ENCODE assay signal across 8 mouse cellular contexts in genomic region chr10:15300199-15301085, GRCm38 (mm10).
DNase-seq lines count a peak whose midpoint lies in the region; ATAC-seq and TF ChIP-seq lines count a peak whose summit lies in the region.

No protein-coding gene starts in this region.

- no peaks in the 10 kb centered on the region for H3K36me3 ChIP-seq in E14TG2a.4 (ENCODE audit: insufficient read depth, low read length)
- no peaks in the 10 kb centered on the region for H3K36me3 ChIP-seq in forebrain, embryonic 11.5 days (ENCODE audit: control insufficient read depth, insufficient read depth, low read length)
- no peaks in the 10 kb centered on the region for H3K36me3 ChIP-seq in liver, embryonic 15.5 days (replicated peaks)
- no peaks in the 10 kb centered on the region for H3K36me3 ChIP-seq in neural tube, embryonic 11.5 days (ENCODE audit: control insufficient read depth, insufficient read depth, low read length)
- H3K36me3 ChIP-seq in stomach, embryonic 16.5 days (ENCODE audit: control insufficient read depth, insufficient read depth, low read length) = no peaks in the 10 kb centered on the region

- peaks cover 4% of the 10 kb centered on the region; the same call in 1 of the 2 replicates for H3K4me1 ChIP-seq in E14TG2a.4 (replicated peaks; ENCODE audit: low read depth, low read length)
- H3K4me1 ChIP-seq in forebrain, embryonic 11.5 days (replicated peaks; ENCODE audit: control insufficient read depth, insufficient read depth, low read length) = no peaks in the 10 kb centered on the region; the same call in 1 of the 2 replicates
- no peaks in the 10 kb centered on the region for H3K4me1 ChIP-seq in liver, embryonic 15.5 days (replicated peaks)
- H3K4me1 ChIP-seq in neural tube, embryonic 11.5 days (ENCODE audit: control insufficient read depth, insufficient read depth, low read length) = no peaks in the 10 kb centered on the region
- no peaks in the 10 kb centered on the region for H3K4me1 ChIP-seq in stomach, embryonic 16.5 days (ENCODE audit: control insufficient read depth, insufficient read depth, low read length)

- no peak overlapping the region for H3K27ac ChIP-seq in forebrain, embryonic 11.5 days (ENCODE audit: low read depth, low read length)
- no peak overlapping the region for H3K27ac ChIP-seq in liver, embryonic 15.5 days (replicated peaks)
- no peak overlapping the region for H3K27ac ChIP-seq in neural tube, embryonic 11.5 days (ENCODE audit: low read depth, low read length)
- no peak overlapping the region for H3K27ac ChIP-seq in stomach, embryonic 16.5 days (ENCODE audit: low read length)

- H3K9ac ChIP-seq in forebrain, embryonic 11.5 days (ENCODE audit: low read length) = no peak overlapping the region
- no peak overlapping the region for H3K9ac ChIP-seq in liver, embryonic 15.5 days
- no peak overlapping the region for H3K9ac ChIP-seq in neural tube, embryonic 11.5 days (ENCODE audit: low read length)
- no peak overlapping the region for H3K9ac ChIP-seq in stomach, embryonic 16.5 days (ENCODE audit: low read length)

- no peaks in the 10 kb centered on the region for H3K9me3 ChIP-seq in E14TG2a.4 (ENCODE audit: low read length)
- no peaks in the 10 kb centered on the region for H3K9me3 ChIP-seq in forebrain, embryonic 11.5 days (ENCODE audit: control insufficient read depth, low read length)
- no peaks in the 10 kb centered on the region for H3K9me3 ChIP-seq in liver, embryonic 15.5 days (replicated peaks)
- no peaks in the 10 kb centered on the region for H3K9me3 ChIP-seq in neural tube, embryonic 11.5 days (ENCODE audit: control insufficient read depth, low read length)
- no peaks in the 10 kb centered on the region for H3K9me3 ChIP-seq in stomach, embryonic 16.5 days (replicated peaks; ENCODE audit: control insufficient read depth, low read length)

- ATAC-seq in forebrain, embryonic 11.5 days (replicated peaks; ENCODE audit: low FRiP score) = peak; percentile 89
- peak; percentile 25; the same call in 1 of the 2 replicates for ATAC-seq in liver, embryonic 15.5 days (ENCODE audit: insufficient read depth)
- ATAC-seq in neural tube, embryonic 11.5 days (ENCODE audit: insufficient read depth, low FRiP score, low TSS enrichment) = peak; percentile 77
- ATAC-seq in stomach, embryonic 16.5 days (ENCODE audit: insufficient read depth, low FRiP score) = peak; percentile 69

- no peak overlapping the region for H3K4me2 ChIP-seq in forebrain, embryonic 11.5 days (ENCODE audit: low read depth, low read length, severe bottlenecking)
- H3K4me2 ChIP-seq in liver, embryonic 15.5 days = no peak overlapping the region; the same call in 1 of the 2 replicates
- H3K4me2 ChIP-seq in neural tube, embryonic 11.5 days (ENCODE audit: low read depth) = no peak overlapping the region
- H3K4me2 ChIP-seq in stomach, embryonic 16.5 days (ENCODE audit: low read depth, low read length) = peak overlapping the region; percentile 37; the same call in 1 of the 2 replicates

- TF ChIP-seq CTCF in E14TG2a.4 (conservative IDR thresholded peaks at IDR 0.05; ENCODE audit: low read length) = peak; percentile 76

- H3K27me3 ChIP-seq in E14TG2a.4 (ENCODE audit: insufficient read depth, low read length) = no peaks in the 10 kb centered on the region
- no peaks in the 10 kb centered on the region for H3K27me3 ChIP-seq in forebrain, embryonic 11.5 days (ENCODE audit: control insufficient read depth, insufficient read depth, low read length)
- H3K27me3 ChIP-seq in liver, embryonic 15.5 days = no peaks in the 10 kb centered on the region
- H3K27me3 ChIP-seq in neural tube, embryonic 11.5 days (ENCODE audit: control insufficient read depth, insufficient read depth, low read length) = no peaks in the 10 kb centered on the region
- no peaks in the 10 kb centered on the region for H3K27me3 ChIP-seq in stomach, embryonic 16.5 days (ENCODE audit: control insufficient read depth, insufficient read depth, low read length)

- WGBS in forebrain, embryonic 11.5 days = 50% methylated on average over 8 of the region's 8 CpGs
- 28% methylated on average over 8 of the region's 8 CpGs for WGBS in liver, embryonic 15.5 days (ENCODE audit: insufficient replicate concordance)
- 52% methylated on average over 8 of the region's 8 CpGs for WGBS in neural tube, embryonic 11.5 days
- 42% methylated on average over 8 of the region's 8 CpGs for WGBS in stomach, embryonic 16.5 days

- no peak overlapping the region for H3K4me3 ChIP-seq in E14TG2a.4 (replicated peaks; ENCODE audit: low read length)
- no peak overlapping the region for H3K4me3 ChIP-seq in forebrain, embryonic 11.5 days (ENCODE audit: low read depth, low read length)
- H3K4me3 ChIP-seq in liver, embryonic 15.5 days (replicated peaks) = no peak overlapping the region
- no peak overlapping the region for H3K4me3 ChIP-seq in neural tube, embryonic 11.5 days (ENCODE audit: low read depth, low read length)
- H3K4me3 ChIP-seq in stomach, embryonic 16.5 days (replicated peaks; ENCODE audit: low read length) = no peak overlapping the region

- peak; percentile 60 for DNase-seq in c-Kit-positive CD71-negative TER-119-negative erythroid progenitor cells, embryonic 14.5 days (ENCODE audit: low read depth)
- peak; percentile 87 for DNase-seq in forebrain, embryonic 11.5 days (ENCODE audit: low spot score)
- peak; percentile 81 to 90 for DNase-seq in heart, postnatal 10 days
- peak; percentile 89 to 91 for DNase-seq in kidney, postnatal 4 days
- DNase-seq in neural tube, embryonic 11.5 days (ENCODE audit: low spot score) = peak; percentile 84

- intact Hi-C loops in heart, postnatal 10 days (cut with DNase I) = no loop called here

Comparison
In these comparisons a context has a peak if more than half of its experiments do, and no peak if none do; other contexts are left out.
1. ATAC-seq: peak in every context shown above with its lines; median percentile 89 in forebrain, embryonic 11.5 days; 77 in neural tube, embryonic 11.5 days; 69 in stomach, embryonic 16.5 days; 25 in liver, embryonic 15.5 days.